Mouse (Mus musculus): ENCODE results near the gene Rnf34. TPM values are rescaled to one million over a fixed set of nuclear protein-coding genes. Genes with fewer than 3 reads are reported as not detected.
A peak's percentile ranks its signal among the peaks of the same experiment; 100 is the strongest.

Rnf34 gene
- polyA plus RNA-seq, 1 experiment from 2014 or later: 48.3 TPM

GRCm38 (mm10) chr5:122890396-122890795 is 40.5 kb downstream of the Rnf34 start:
- peaks cover 10% of the 10 kb centered on the region for H3K4me1 ChIP-seq (ENCODE audit: control insufficient read depth, insufficient read depth, low read length)
- no peaks in the 10 kb centered on the region for H3K36me3 ChIP-seq (ENCODE audit: control insufficient read depth, insufficient read depth, low read length)
- no peak overlapping the region for H3K4me3 ChIP-seq (ENCODE audit: low read depth, low read length)
- H3K27me3 ChIP-seq (ENCODE audit: control insufficient read depth, insufficient read depth, low read depth, low read length): no peaks in the 10 kb centered on the region
- no peak for ATAC-seq
- WGBS: 80% methylated on average over 2 of the region's 2 CpGs
- H3K9ac ChIP-seq (ENCODE audit: low read depth, low read length): no peak overlapping the region
- H3K4me2 ChIP-seq (ENCODE audit: low read length): no peak overlapping the region
- H3K9me3 ChIP-seq (replicated peaks; ENCODE audit: control insufficient read depth, low read length, poor library complexity, severe bottlenecking): no peaks in the 10 kb centered on the region
- H3K27ac ChIP-seq (ENCODE audit: low read length): no peak overlapping the region

GRCm38 (mm10) chr5:122893270-122893669 is 43.4 kb downstream of the Rnf34 start:
- Histone ChIP-seq H3K9ac (ENCODE audit: low read depth, low read length) (no peak overlapping the region), H3K36me3 (ENCODE audit: control insufficient read depth, insufficient read depth, low read length) (no peaks in the 10 kb centered on the region), H3K9me3 (replicated peaks; ENCODE audit: control insufficient read depth, low read length, poor library complexity, severe bottlenecking) (no peaks in the 10 kb centered on the region), H3K27ac (ENCODE audit: low read length) (no peak overlapping the region), H3K4me1 (ENCODE audit: control insufficient read depth, insufficient read depth, low read length) (peaks cover 26% of the 10 kb centered on the region), H3K4me2 (ENCODE audit: low read length) (no peak overlapping the region), H3K27me3 (ENCODE audit: control insufficient read depth, insufficient read depth, low read depth, low read length) (no peaks in the 10 kb centered on the region), H3K4me3 (ENCODE audit: low read depth, low read length) (no peak overlapping the region)
- WGBS: 96% methylated on average over 6 of the region's 6 CpGs
- no peak for ATAC-seq

GRCm38 (mm10) chr5:122894007-122894637 is 44.3 kb downstream of the Rnf34 start:
- no peaks in the 10 kb centered on the region for H3K27me3 ChIP-seq (ENCODE audit: control insufficient read depth, insufficient read depth, low read depth, low read length)
- H3K36me3 ChIP-seq (ENCODE audit: control insufficient read depth, insufficient read depth, low read length): no peaks in the 10 kb centered on the region
- no peak overlapping the region for H3K4me3 ChIP-seq (ENCODE audit: low read depth, low read length)
- peaks cover 34% of the 10 kb centered on the region for H3K4me1 ChIP-seq (ENCODE audit: control insufficient read depth, insufficient read depth, low read length)
- H3K9me3 ChIP-seq (replicated peaks; ENCODE audit: control insufficient read depth, low read length, poor library complexity, severe bottlenecking): no peaks in the 10 kb centered on the region
- WGBS: 94% methylated on average over 5 of the region's 5 CpGs
- no peak overlapping the region for H3K4me2 ChIP-seq (ENCODE audit: low read length)
- no peak for ATAC-seq
- H3K27ac ChIP-seq (ENCODE audit: low read length): no peak overlapping the region
- H3K9ac ChIP-seq (ENCODE audit: low read depth, low read length): no peak overlapping the region

GRCm38 (mm10) chr5:122894821-122895220 is 45.0 kb downstream of the Rnf34 start:
- Histone ChIP-seq H3K4me3 (ENCODE audit: low read depth, low read length) (no peak overlapping the region), H3K27ac (ENCODE audit: low read length) (no peak overlapping the region), H3K27me3 (ENCODE audit: control insufficient read depth, insufficient read depth, low read depth, low read length) (no peaks in the 10 kb centered on the region), H3K36me3 (ENCODE audit: control insufficient read depth, insufficient read depth, low read length) (no peaks in the 10 kb centered on the region), H3K4me2 (ENCODE audit: low read length) (no peak overlapping the region), H3K9ac (ENCODE audit: low read depth, low read length) (no peak overlapping the region), H3K9me3 (replicated peaks; ENCODE audit: control insufficient read depth, low read length, poor library complexity, severe bottlenecking) (no peaks in the 10 kb centered on the region), H3K4me1 (ENCODE audit: control insufficient read depth, insufficient read depth, low read length) (peaks cover 35% of the 10 kb centered on the region)
- ATAC-seq: no peak
- WGBS: 52% methylated on average over 4 of the region's 4 CpGs

GRCm38 (mm10) chr5:122898153-122898552 is 48.3 kb downstream of the Rnf34 start:
- no peaks in the 10 kb centered on the region for H3K36me3 ChIP-seq (ENCODE audit: control insufficient read depth, insufficient read depth, low read length)
- H3K4me2 ChIP-seq (ENCODE audit: low read length): peak overlapping the region; percentile 78
- H3K4me3 ChIP-seq (ENCODE audit: low read depth, low read length): peak overlapping the region; percentile 92; the same call in 1 of the 2 replicates
- H3K27me3 ChIP-seq (ENCODE audit: control insufficient read depth, insufficient read depth, low read depth, low read length): no peaks in the 10 kb centered on the region
- H3K9me3 ChIP-seq (replicated peaks; ENCODE audit: control insufficient read depth, low read length, poor library complexity, severe bottlenecking): no peaks in the 10 kb centered on the region
- H3K4me1 ChIP-seq (ENCODE audit: control insufficient read depth, insufficient read depth, low read length): peaks cover 41% of the 10 kb centered on the region
- H3K27ac ChIP-seq (ENCODE audit: low read length): no peak overlapping the region
- no peak overlapping the region for H3K9ac ChIP-seq (ENCODE audit: low read depth, low read length)
- ATAC-seq: no peak
- WGBS: 75% methylated on average over 6 of the region's 6 CpGs

- whole genome bisulfite sequencing: 2% methylated on average over 45 of the region's 45 CpGs
- Histone ChIP-seq H3K4me2 (ENCODE audit: low read length) (peak overlapping the region; percentile 78), H3K9me3 (replicated peaks; ENCODE audit: control insufficient read depth, low read length, poor library complexity, severe bottlenecking) (no peaks in the 10 kb centered on the region), H3K4me1 (ENCODE audit: control insufficient read depth, insufficient read depth, low read length) (peaks cover 41% of the 10 kb centered on the region), H3K4me3 (ENCODE audit: low read depth, low read length) (peak overlapping the region; percentile 92), H3K9ac (ENCODE audit: low read depth, low read length) (peak overlapping the region; percentile 93), H3K36me3 (ENCODE audit: control insufficient read depth, insufficient read depth, low read length) (no peaks in the 10 kb centered on the region), H3K27me3 (ENCODE audit: control insufficient read depth, insufficient read depth, low read depth, low read length) (no peaks in the 10 kb centered on the region), H3K27ac (ENCODE audit: low read length) (peak overlapping the region; percentile 95)
- peak; percentile 21; the same call in 1 of the 2 replicates for ATAC-seq
These were observed 49.3 kb downstream of the Rnf34 start for GRCm38 (mm10) chr5:122898963-122899776.

GRCm38 (mm10) chr5:122899777-122900557 is 50.1 kb downstream of the Rnf34 start:
- Histone ChIP-seq H3K9ac (ENCODE audit: low read depth, low read length) (peak overlapping the region; percentile 93), H3K27ac (ENCODE audit: low read length) (peak overlapping the region; percentile 95), H3K4me2 (ENCODE audit: low read length) (peak overlapping the region; percentile 78), H3K27me3 (ENCODE audit: control insufficient read depth, insufficient read depth, low read depth, low read length) (no peaks in the 10 kb centered on the region), H3K9me3 (replicated peaks; ENCODE audit: control insufficient read depth, low read length, poor library complexity, severe bottlenecking) (no peaks in the 10 kb centered on the region), H3K36me3 (ENCODE audit: control insufficient read depth, insufficient read depth, low read length) (no peaks in the 10 kb centered on the region), H3K4me3 (ENCODE audit: low read depth, low read length) (peak overlapping the region; percentile 92), H3K4me1 (ENCODE audit: control insufficient read depth, insufficient read depth, low read length) (peaks cover 38% of the 10 kb centered on the region)
- peak; percentile 95 for ATAC-seq
- WGBS: under 1% methylated on average over 101 of the region's 120 CpGs

- Histone ChIP-seq H3K9me3 (replicated peaks; ENCODE audit: control insufficient read depth, low read length, poor library complexity, severe bottlenecking) (no peaks in the 10 kb centered on the region), H3K27me3 (ENCODE audit: control insufficient read depth, insufficient read depth, low read depth, low read length) (no peaks in the 10 kb centered on the region), H3K4me1 (ENCODE audit: control insufficient read depth, insufficient read depth, low read length) (peaks cover 34% of the 10 kb centered on the region), H3K4me3 (ENCODE audit: low read depth, low read length) (peak overlapping the region; percentile 92), H3K36me3 (ENCODE audit: control insufficient read depth, insufficient read depth, low read length) (no peaks in the 10 kb centered on the region), H3K9ac (ENCODE audit: low read depth, low read length) (peak overlapping the region; percentile 93), H3K27ac (ENCODE audit: low read length) (peak overlapping the region; percentile 95), H3K4me2 (ENCODE audit: low read length) (peak overlapping the region; percentile 78)
- peak; percentile 21; the same call in 1 of the 2 replicates for ATAC-seq
- 2% methylated on average over 30 of the region's 33 CpGs for WGBS
These were observed 50.8 kb downstream of the Rnf34 start for GRCm38 (mm10) chr5:122900558-122901171.

All from midbrain, embryonic 16.5 days (tissue).